Mouse (Mus musculus) CH12.LX (cell line): ENCODE measurements around the gene Fam193b. TPM values are rescaled to one million over a fixed set of nuclear protein-coding genes. Genes with fewer than 3 reads are reported as not detected.

Experiments used
- DNase-seq: peaks from one replicate; pipeline ENCODE4 v3.0.0-alpha.2; 2013; ENCODE audit errors: extremely low read depth
- H3K27ac ChIP-seq: 2 replicates; pipeline ENCODE4 v1.5.1; 2012; ENCODE audit warnings: low read depth, mild to moderate bottlenecking, control low read depth, moderate library complexity; ENCODE audit not compliant: insufficient read depth
- H3K27me3 ChIP-seq: replicated peaks from 2 replicates; pipeline ENCODE3; 2012; ENCODE audit warnings: inconsistent platforms
- H3K36me3 ChIP-seq, 2 experiments: replicated peaks in 1 of 2; 2 replicates each; pipeline versions ENCODE3 to v1.6.1; 2012; ENCODE audit warnings: inconsistent platforms in 1 of 2, low read length in 1 of 2, mild to moderate bottlenecking in 1 of 2, mixed read lengths in 1 of 2, moderate library complexity in 1 of 2; ENCODE audit not compliant: control insufficient read depth in 1 of 2, insufficient read depth in 1 of 2
- H3K4me1 ChIP-seq, 2 experiments: 2 replicates each; pipeline ENCODE4 v1.6.1; 2012; ENCODE audit warnings: inconsistent platforms in 1 of 2, moderate library complexity in 1 of 2; ENCODE audit not compliant: insufficient read depth in 2 of 2, control insufficient read depth in 1 of 2
- H3K4me2 ChIP-seq: 2 replicates; pipeline ENCODE4 v1.6.1; 2012; ENCODE audit warnings: low read depth, mild to moderate bottlenecking, control low read depth; ENCODE audit not compliant: poor library complexity, insufficient read depth, severe bottlenecking
- H3K4me3 ChIP-seq, 3 experiments: fragments of 150-350 bp in 1 of 3; sonication (generic) in 1 of 3; replicated peaks in 1 of 3; 2 replicates each; pipeline versions ENCODE3 to v1.5.1; 2011 to 2012; ENCODE audit warnings: low read depth in 2 of 3, low read length in 2 of 3, mild to moderate bottlenecking in 2 of 3, moderate library complexity in 2 of 3, control low read depth in 1 of 3, improper control_type of control experiment in 1 of 3, inconsistent platforms in 1 of 3, mixed read lengths in 1 of 3; ENCODE audit not compliant: poor library complexity in 1 of 3
- H3K79me2 ChIP-seq: replicated peaks from 2 replicates; pipeline ENCODE4 v1.6.1; 2012; ENCODE audit warnings: mild to moderate bottlenecking, moderate library complexity; ENCODE audit not compliant: control insufficient read depth, poor library complexity, insufficient read depth, severe bottlenecking; ENCODE audit errors: extremely low read depth
- H3K9ac ChIP-seq: 2 replicates; pipeline ENCODE4 v1.6.1; 2012; ENCODE audit warnings: low read depth, mild to moderate bottlenecking, control low read depth, moderate library complexity; ENCODE audit not compliant: insufficient read depth
- H3K9me3 ChIP-seq: replicated peaks from 2 replicates; pipeline ENCODE3; 2012; ENCODE audit warnings: low read length, inconsistent platforms, mixed read lengths
- BHLHE40 ChIP-seq: IDR thresholded peaks from 2 replicates; pipeline ENCODE4 v1.6.1; 2011; ENCODE audit warnings: mild to moderate bottlenecking, low read depth, low read length, improper control_type of control experiment
- CHD1 ChIP-seq: IDR thresholded peaks from 2 replicates; pipeline ENCODE4 v1.6.1; 2012; ENCODE audit warnings: low read depth, low read length, improper control_type of control experiment, inconsistent platforms
- CHD2 ChIP-seq: IDR thresholded peaks from 2 replicates; pipeline ENCODE4 v1.6.1; 2011; ENCODE audit warnings: low read length, improper control_type of control experiment
- E2F4 ChIP-seq: IDR thresholded peaks from 2 replicates; pipeline ENCODE4 v1.6.1; 2011; ENCODE audit warnings: low read depth, low read length, improper control_type of control experiment; ENCODE audit not compliant: insufficient replicate concordance
- ELF1 ChIP-seq: IDR thresholded peaks from 2 replicates; pipeline ENCODE4 v1.6.1; 2014; ENCODE audit warnings: low read depth, mild to moderate bottlenecking, inconsistent platforms, low read length, improper control_type of control experiment
- EP300 ChIP-seq: IDR thresholded peaks from 2 replicates; pipeline ENCODE4 v1.6.1; 2011; ENCODE audit warnings: low read length, improper control_type of control experiment
- GABPA ChIP-seq: IDR thresholded peaks from 2 replicates; pipeline ENCODE4 v1.6.1; 2012; ENCODE audit warnings: low read depth, low read length, improper control_type of control experiment, inconsistent platforms; ENCODE audit not compliant: insufficient replicate concordance
- IRF4 ChIP-seq: IDR thresholded peaks from 2 replicates; pipeline ENCODE4 v1.6.1; 2014; ENCODE audit warnings: low read depth, mild to moderate bottlenecking, inconsistent platforms, low read length, improper control_type of control experiment
- JUND ChIP-seq: conservative IDR thresholded peaks from 2 replicates; pipeline ENCODE4 v1.6.1; 2011; ENCODE audit warnings: low read depth, low read length, improper control_type of control experiment
- KAT2A ChIP-seq: IDR thresholded peaks from 2 replicates; pipeline ENCODE4 v1.6.1; 2012; ENCODE audit warnings: low read length, improper control_type of control experiment, inconsistent platforms; ENCODE audit not compliant: insufficient replicate concordance
- MAFK ChIP-seq: IDR thresholded peaks from 2 replicates; pipeline ENCODE4 v1.6.1; 2011; ENCODE audit warnings: low read length, improper control_type of control experiment; ENCODE audit not compliant: insufficient replicate concordance
- MAZ ChIP-seq: IDR thresholded peaks from 2 replicates; pipeline ENCODE4 v1.6.1; 2012; ENCODE audit warnings: low read depth, mild to moderate bottlenecking, inconsistent platforms, low read length, improper control_type of control experiment, moderate library complexity
- MEF2A ChIP-seq: IDR thresholded peaks from 2 replicates; pipeline ENCODE4 v1.6.1; 2014; ENCODE audit warnings: low read depth, mild to moderate bottlenecking, inconsistent platforms, low read length, improper control_type of control experiment, borderline replicate concordance
- MXI1 ChIP-seq: IDR thresholded peaks from 2 replicates; pipeline ENCODE4 v1.6.1; 2011; ENCODE audit warnings: mild to moderate bottlenecking, low read depth, low read length, improper control_type of control experiment
- MYC ChIP-seq: IDR thresholded peaks from 2 replicates; pipeline ENCODE4 v1.6.1; 2011; ENCODE audit warnings: low read depth, mild to moderate bottlenecking, improper control_type of control experiment, low read length
- PAX5 ChIP-seq: IDR thresholded peaks from 2 replicates; pipeline ENCODE4 v1.6.1; 2012; ENCODE audit warnings: low read length, inconsistent platforms, mixed read lengths
- POLR2A ChIP-seq: IDR thresholded peaks from 2 replicates; pipeline ENCODE4 v1.6.1; 2011; ENCODE audit warnings: low read depth, mild to moderate bottlenecking, improper control_type of control experiment, low read length
- RAD21 ChIP-seq: IDR thresholded peaks from 2 replicates; pipeline ENCODE4 v1.6.1; 2011; ENCODE audit warnings: low read depth, mild to moderate bottlenecking, low read length, improper control_type of control experiment, moderate library complexity
- RCOR1 ChIP-seq: conservative IDR thresholded peaks from 2 replicates; pipeline ENCODE4 v1.6.1; 2012; ENCODE audit warnings: low read depth, mild to moderate bottlenecking, inconsistent platforms, low read length, improper control_type of control experiment
- SIN3A ChIP-seq: IDR thresholded peaks from 2 replicates; pipeline ENCODE4 v1.6.1; 2012; ENCODE audit warnings: low read length, improper control_type of control experiment, inconsistent platforms
- SMC3 ChIP-seq: IDR thresholded peaks from 2 replicates; pipeline ENCODE4 v1.6.1; 2011; ENCODE audit warnings: low read depth, low read length, improper control_type of control experiment
- TBP ChIP-seq: conservative IDR thresholded peaks from 2 replicates; pipeline ENCODE4 v1.6.1; 2011; ENCODE audit warnings: low read depth, low read length, improper control_type of control experiment
- TCF12 ChIP-seq: IDR thresholded peaks from 2 replicates; pipeline ENCODE4 v1.6.1; 2014; ENCODE audit warnings: low read depth, mild to moderate bottlenecking, inconsistent platforms, low read length, improper control_type of control experiment
- UBTF ChIP-seq: IDR thresholded peaks from 2 replicates; pipeline ENCODE4 v1.6.1; 2012; ENCODE audit warnings: low read depth, mild to moderate bottlenecking, inconsistent platforms, low read length, improper control_type of control experiment, moderate library complexity
- USF1 ChIP-seq: IDR thresholded peaks from 2 replicates; pipeline ENCODE4 v1.6.1; 2014; ENCODE audit warnings: low read depth, mild to moderate bottlenecking, inconsistent platforms, low read length, improper control_type of control experiment
- ZNF384 ChIP-seq: IDR thresholded peaks from 2 replicates; pipeline ENCODE4 v1.6.1; 2012; ENCODE audit warnings: low read depth, low read length, improper control_type of control experiment, inconsistent platforms
- dilution Hi-C: fragments of 300-500 bp; cut with MboI; formaldehyde crosslinking; loops from 2 replicates; pipeline ENCODE4 v1.14.3; 2020; ENCODE audit warnings: low sequenced_read_pairs; ENCODE audit not compliant: extremely low pct_unique_long_range_greater_than_20kb, extremely low pct_ligation_motif_present
- in situ Hi-C: fragments of 300-500 bp; cut with MboI; formaldehyde crosslinking; loops from 3 replicates; pipeline ENCODE4 v1.14.3; 2019; ENCODE audit warnings: low sequenced_read_pairs, low pct_ligation_motif_present, low pct_unique_long_range_greater_than_20kb, mixed read lengths
- polyA plus RNA-seq: library from polyadenylated mRNA; unstranded; fragments of >175 nt; gene quantifications from 2 replicates; pipeline ENCODE4 v1.2.1, GENCODE M21; 2012; ENCODE audit warnings: low read depth; ENCODE audit not compliant: insufficient read length
- total RNA-seq, 2 experiments: library from RNA; depleted of rRNA; stranded (reverse); fragments of 300-350 nt in 1 of 2; fragments of >200 nt in 1 of 2; gene quantifications; 2 replicates each; pipeline ENCODE4 v1.2.3; 2012 to 2014

Gene Fam193b
- total and polyA plus RNA-seq, 3 experiments: 9.2 to 22.4 (median 17.9) TPM

DNA sequence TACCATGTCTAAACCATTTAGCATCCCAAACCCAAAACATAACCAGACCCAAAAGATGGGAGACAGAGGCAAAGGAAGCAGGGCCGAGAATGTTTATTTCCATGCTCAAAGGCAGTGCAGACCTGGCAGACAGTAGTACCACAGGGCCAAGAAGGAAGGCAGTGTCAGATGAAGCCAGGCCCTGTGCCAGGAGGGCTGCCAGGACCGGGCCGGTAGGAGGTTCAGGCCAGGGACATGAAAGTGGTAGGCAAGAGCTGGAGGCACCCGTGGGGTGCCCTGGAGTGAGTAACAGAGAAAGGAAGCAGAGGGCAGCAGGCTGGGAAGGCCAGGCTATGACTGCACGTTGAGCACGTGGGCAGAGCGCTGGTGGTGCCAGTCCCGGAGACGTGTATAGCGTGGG, 64.2 kb downstream of the Fam193b start:
- DNase-seq: no peak
- no peaks in the 10 kb centered on the region for H3K9me3 ChIP-seq
- H3K9ac ChIP-seq: no peak overlapping the region
- H3K4me1 ChIP-seq: peaks cover 16 to 24% of the 10 kb centered on the region in 2 experiments
- H3K4me3 ChIP-seq: no peak overlapping the region
- in situ Hi-C loops (no loop called here), dilution Hi-C loops (no loop called here)
- peaks cover 48 to 85% of the 10 kb centered on the region in 2 experiments for H3K36me3 ChIP-seq
- no peak overlapping the region for H3K27ac ChIP-seq
- no peaks in the 10 kb centered on the region for H3K79me2 ChIP-seq
- no peaks in the 10 kb centered on the region for H3K27me3 ChIP-seq
- no peak overlapping the region for H3K4me2 ChIP-seq
- TF ChIP-seq MXI1: no peak
- no peak for TF ChIP-seq EP300
- no peak for TF ChIP-seq MAFK
- no peak for TF ChIP-seq CHD1
- no peak for TF ChIP-seq PAX5
- no peak for TF ChIP-seq POLR2A
- no peak for TF ChIP-seq MYC
- TF ChIP-seq UBTF: no peak
- TF ChIP-seq RCOR1: no peak
- no peak for TF ChIP-seq ELF1
- TF ChIP-seq TBP: no peak
- no peak for TF ChIP-seq USF1
- no peak for TF ChIP-seq JUND
- no peak for TF ChIP-seq CHD2
- no peak for TF ChIP-seq IRF4
- TF ChIP-seq SMC3: no peak
- TF ChIP-seq RAD21: no peak

DNA sequence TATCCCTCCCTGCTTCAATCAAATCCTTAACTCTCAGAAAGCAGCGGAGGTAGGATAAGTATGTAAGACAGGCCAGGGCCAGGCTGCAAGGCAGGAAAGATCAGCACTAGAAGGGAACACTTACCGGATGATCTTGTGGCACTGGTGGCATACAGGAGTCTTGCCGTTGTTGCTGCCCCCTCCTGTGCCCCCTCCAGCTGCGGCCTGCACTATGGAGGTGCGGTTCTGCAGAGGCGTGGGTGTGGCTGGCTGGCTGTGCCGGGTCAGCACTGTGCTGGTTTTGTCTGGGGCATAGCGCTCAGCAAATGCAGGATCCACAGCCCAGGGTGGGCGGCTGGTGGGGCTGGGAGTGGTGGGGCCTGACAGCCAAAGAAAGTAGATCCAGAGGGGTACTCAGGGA, 65.1 kb downstream of the Fam193b start:
- Histone ChIP-seq H3K9me3 (no peaks in the 10 kb centered on the region), H3K36me3 (peaks cover 48 to 90% of the 10 kb centered on the region in 2 experiments), H3K79me2 (no peaks in the 10 kb centered on the region), H3K27me3 (no peaks in the 10 kb centered on the region), H3K4me3 (no peak overlapping the region), H3K4me1 (peaks cover 7 to 15% of the 10 kb centered on the region in 2 experiments), H3K4me2 (no peak overlapping the region), H3K9ac (no peak overlapping the region), H3K27ac (no peak overlapping the region)
- TF ChIP-seq EP300 (no peak), RAD21 (no peak), MAFK (no peak), GABPA (no peak), MXI1 (no peak), TCF12 (no peak), BHLHE40 (no peak), MEF2A (no peak), KAT2A (no peak), MAZ (no peak), ZNF384 (no peak), E2F4 (no peak), RCOR1 (no peak), SIN3A (no peak)
- in situ Hi-C loops (no loop called here), dilution Hi-C loops (no loop called here)
- DNase-seq: no peak
